Mouse (Mus musculus) C2C12 (cell line): ENCODE measurements around the gene Slc25a30. TPM values are rescaled to one million over a fixed set of nuclear protein-coding genes. Genes with fewer than 3 reads are reported as not detected.
A peak's percentile ranks its signal among the peaks of the same experiment; 100 is the strongest.
"Not testable (repeated sequence)": the region's sequence is repeated elsewhere in the genome, so short reads cannot be mapped to it uniquely, and the experiment has no call there.

Source experiments
- H3K27me3 ChIP-seq: one replicate; pipeline ENCODE4 v1.6.1; 2011; ENCODE audit not compliant: control insufficient read depth, insufficient read depth, insufficient read length
- H3K36me3 ChIP-seq: one replicate; pipeline ENCODE4 v1.6.1; 2011; ENCODE audit not compliant: control insufficient read depth, insufficient read depth
- H3K4me3 ChIP-seq: one replicate; pipeline ENCODE4 v1.5.1; 2011; ENCODE audit warnings: mild to moderate bottlenecking, control low read depth; ENCODE audit not compliant: poor library complexity, insufficient read depth, severe bottlenecking
- H3K79me2 ChIP-seq: one replicate; pipeline ENCODE4 v1.6.1; 2011; ENCODE audit not compliant: control insufficient read depth, insufficient read depth
- H3K79me3 ChIP-seq: one replicate; pipeline ENCODE4 v1.6.1; 2011; ENCODE audit warnings: low read depth, control low read depth
- H3ac ChIP-seq: one replicate; pipeline ENCODE3; 2011; ENCODE audit warnings: low read depth; ENCODE audit not compliant: control insufficient read depth, insufficient read length
- CEBPB ChIP-seq: IDR thresholded peaks from one replicate; pipeline ENCODE4 v1.6.1; 2011; ENCODE audit warnings: low read depth, mild to moderate bottlenecking, control low read depth, moderate library complexity
- CTCF ChIP-seq: IDR thresholded peaks from one replicate; pipeline ENCODE4 v1.5.1; 2011; ENCODE audit not compliant: control insufficient read depth, insufficient read depth, insufficient read length
- FOSL1 ChIP-seq: IDR thresholded peaks from one replicate; pipeline ENCODE4 v1.8.0; 2011; ENCODE audit warnings: mild to moderate bottlenecking, low read length; ENCODE audit not compliant: poor library complexity, insufficient read depth, severe bottlenecking
- MAX ChIP-seq: IDR thresholded peaks from one replicate; pipeline ENCODE4 v1.6.1; 2011; ENCODE audit warnings: mild to moderate bottlenecking, control low read depth
- MYOD1 ChIP-seq: IDR thresholded peaks from one replicate; pipeline ENCODE4 v1.6.1; 2011; ENCODE audit warnings: low read depth; ENCODE audit not compliant: control insufficient read depth, insufficient read length
- MYOG ChIP-seq: IDR thresholded peaks from one replicate; pipeline ENCODE4 v1.6.1; 2011; ENCODE audit not compliant: control insufficient read depth, insufficient read length; ENCODE audit errors: extremely low read depth
- USF1 ChIP-seq: IDR thresholded peaks from one replicate; pipeline ENCODE4 v1.6.1; 2011; ENCODE audit warnings: low read depth, mild to moderate bottlenecking, control low read depth, moderate library complexity
- polyA plus RNA-seq: library from polyadenylated mRNA; unstranded; fragments of >200 nt; fragmentation: generic; extraction: Trizol; gene quantifications from one replicate; pipeline ENCODE4 v1.2.1, GENCODE M21; 2012; ENCODE audit warnings: missing spikeins

The Slc25a30 gene
- polyA plus RNA-seq, 1 experiment, result 15.9 TPM

- H3K27me3 ChIP-seq, result no peaks in the 10 kb centered on the region
- TF ChIP-seq CTCF, result no peak
- TF ChIP-seq FOSL1, result no peak
- TF ChIP-seq MAX, result no peak
- TF ChIP-seq MYOG, result no peak
- TF ChIP-seq MYOD1, result no peak
- no peak for TF ChIP-seq CEBPB
- TF ChIP-seq USF1, result no peak
- H3ac ChIP-seq, result no peak overlapping the region
- H3K36me3 ChIP-seq, result no peaks in the 10 kb centered on the region
- H3K79me3 ChIP-seq, result peaks cover 6% of the 10 kb centered on the region
- H3K4me3 ChIP-seq, result peak overlapping the region; percentile 39
- H3K79me2 ChIP-seq, result peaks cover 27% of the 10 kb centered on the region
Observed at GRCm38 (mm10) chr14:75832982-75833381, 46.1 kb upstream of the Slc25a30 start.

- Histone ChIP-seq H3ac (no peak overlapping the region), H3K36me3 (no peaks in the 10 kb centered on the region), H3K27me3 (no peaks in the 10 kb centered on the region), H3K79me2 (peaks cover 27% of the 10 kb centered on the region), H3K4me3 (no peak overlapping the region), H3K79me3 (peaks cover 6% of the 10 kb centered on the region)
- TF ChIP-seq USF1 (no peak), CEBPB (no peak), CTCF (no peak), MAX (no peak), FOSL1 (no peak), MYOG (no peak), MYOD1 (no peak)
Observed at GRCm38 (mm10) chr14:75832031-75832430, 45.2 kb upstream of the Slc25a30 start.

GRCm38 (mm10) chr14:75829817-75830216, 43.0 kb upstream of the Slc25a30 start:
- peaks cover 16% of the 10 kb centered on the region for H3K79me2 ChIP-seq
- H3ac ChIP-seq, H3K27me3 ChIP-seq, H3K36me3 ChIP-seq, H3K79me3 ChIP-seq: not testable (repeated sequence)
- peak; percentile 1 for TF ChIP-seq FOSL1
- H3K4me3 ChIP-seq, result peak overlapping the region; percentile 8

- Histone ChIP-seq H3K79me3 (no peaks in the 10 kb centered on the region), H3ac (peak overlapping the region; percentile 19), H3K79me2 (peaks cover 16% of the 10 kb centered on the region), H3K36me3 (no peaks in the 10 kb centered on the region), H3K4me3 (peak overlapping the region; percentile 8), H3K27me3 (no peaks in the 10 kb centered on the region)
- peak; percentile 75 for TF ChIP-seq MAX
- TF ChIP-seq MYOG, result no peak
- peak; percentile 78 for TF ChIP-seq CTCF
- no peak for TF ChIP-seq CEBPB
Observed at GRCm38 (mm10) chr14:75828866-75829806, 42.3 kb upstream of the Slc25a30 start.

- no peaks in the 10 kb centered on the region for H3K36me3 ChIP-seq
- TF ChIP-seq CEBPB (no peak), MYOG (no peak), FOSL1 (no peak), USF1 (no peak), CTCF (no peak), MYOD1 (no peak), MAX (no peak)
- H3ac ChIP-seq, result no peak overlapping the region
- no peak overlapping the region for H3K4me3 ChIP-seq
- no peaks in the 10 kb centered on the region for H3K79me3 ChIP-seq
- no peaks in the 10 kb centered on the region for H3K27me3 ChIP-seq
- peaks cover 10% of the 10 kb centered on the region for H3K79me2 ChIP-seq
Observed at GRCm38 (mm10) chr14:75828221-75828620, 41.4 kb upstream of the Slc25a30 start.

- Histone ChIP-seq H3K4me3 (no peak overlapping the region), H3K27me3 (no peaks in the 10 kb centered on the region), H3K36me3 (no peaks in the 10 kb centered on the region), H3ac (no peak overlapping the region), H3K79me3 (no peaks in the 10 kb centered on the region), H3K79me2 (peaks cover 3% of the 10 kb centered on the region)
- TF ChIP-seq FOSL1 (no peak), MYOD1 (no peak), CTCF (no peak), USF1 (no peak), MAX (no peak), CEBPB (no peak), MYOG (no peak)
Observed at GRCm38 (mm10) chr14:75826851-75827410, 40.1 kb upstream of the Slc25a30 start.
